Mouse (Mus musculus): Measurements from ENCODE around the gene Hip1r. TPM values are rescaled to one million over a fixed set of nuclear protein-coding genes. Genes with fewer than 3 reads are reported as not detected.
A peak's percentile ranks its signal among the peaks of the same experiment; 100 is the strongest.

The Hip1r gene
- polyA plus RNA-seq, 1 experiment from 2014 or later, result 20.2 TPM

DNA sequence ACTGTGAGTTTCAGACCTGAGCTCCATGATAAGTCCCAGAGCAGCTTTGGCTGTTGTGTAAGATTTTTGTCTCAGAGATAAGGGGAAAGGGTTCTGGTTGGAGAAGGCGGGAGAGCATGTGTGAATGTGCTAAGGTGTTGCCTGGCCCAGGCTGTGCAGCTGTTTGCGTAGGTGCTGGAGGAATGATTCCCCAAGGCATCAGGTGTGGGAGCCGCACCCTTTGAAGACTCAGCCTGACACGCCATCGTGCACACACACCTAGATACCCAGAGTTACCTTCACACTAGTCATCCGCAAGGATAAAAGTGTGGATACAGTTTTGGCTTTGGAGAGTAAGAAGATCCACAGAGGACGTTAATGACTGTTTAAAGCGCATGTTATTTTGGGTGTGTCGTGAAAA is 62.0 kb downstream of the Hip1r start:
- ATAC-seq (replicated peaks; ENCODE audit: low FRiP score), result no peak

DNA sequence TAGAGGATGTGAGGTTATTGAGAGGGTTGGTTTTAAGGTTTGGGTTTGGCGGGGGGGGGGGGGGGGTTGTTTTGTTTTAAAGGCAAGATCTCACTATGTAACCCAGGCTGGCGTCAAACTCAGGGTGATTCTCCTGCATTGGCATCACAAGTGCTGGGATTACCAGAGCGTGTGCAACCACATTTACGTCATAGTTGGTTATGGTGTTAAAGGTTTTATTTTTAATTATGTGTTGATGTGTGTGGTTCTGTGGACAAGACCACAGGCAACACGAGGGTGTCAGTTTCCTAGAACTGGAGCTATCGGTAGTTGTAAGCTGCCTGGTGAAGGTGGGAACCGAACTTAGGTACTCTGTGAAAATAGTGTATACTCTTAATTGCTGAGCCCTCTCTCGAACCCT is 62.4 kb downstream of the Hip1r start:
- H3K4me1 ChIP-seq (replicated peaks; ENCODE audit: control insufficient read depth, insufficient read depth, low read length), result peaks cover 20% of the 10 kb centered on the region

More for the DNA sequence above, 62.0 kb downstream of the Hip1r start:
- no peak for DNase-seq (ENCODE audit: low spot score)
- no peak overlapping the region for H3K9ac ChIP-seq (ENCODE audit: low read depth, low read length)
- no peak overlapping the region for H3K27ac ChIP-seq (ENCODE audit: low read depth, low read length)
- H3K36me3 ChIP-seq (ENCODE audit: control insufficient read depth, insufficient read depth, low read length), result no peaks in the 10 kb centered on the region
- no peaks in the 10 kb centered on the region for H3K27me3 ChIP-seq (replicated peaks; ENCODE audit: control insufficient read depth, insufficient read depth, low read length)
- H3K4me3 ChIP-seq (ENCODE audit: low read depth, low read length), result no peak overlapping the region
- peaks cover 24% of the 10 kb centered on the region for H3K4me1 ChIP-seq (replicated peaks; ENCODE audit: control insufficient read depth, insufficient read depth, low read length)
- no peaks in the 10 kb centered on the region for H3K9me3 ChIP-seq (ENCODE audit: control insufficient read depth, low read length)
- WGBS, result 69% methylated on average over 9 of the region's 9 CpGs
- H3K4me2 ChIP-seq, result no peak overlapping the region

GRCm38 (mm10) chr5:124036341-124036740 is 62.9 kb downstream of the Hip1r start:
- Histone ChIP-seq H3K4me2 (no peak overlapping the region), H3K27ac (ENCODE audit: low read depth, low read length) (peak overlapping the region; percentile 28; the same call in 1 of the 2 replicates), H3K4me1 (replicated peaks; ENCODE audit: control insufficient read depth, insufficient read depth, low read length) (peaks cover 20% of the 10 kb centered on the region), H3K9ac (ENCODE audit: low read depth, low read length) (no peak overlapping the region), H3K4me3 (ENCODE audit: low read depth, low read length) (no peak overlapping the region), H3K9me3 (ENCODE audit: control insufficient read depth, low read length) (no peaks in the 10 kb centered on the region), H3K36me3 (ENCODE audit: control insufficient read depth, insufficient read depth, low read length) (no peaks in the 10 kb centered on the region), H3K27me3 (replicated peaks; ENCODE audit: control insufficient read depth, insufficient read depth, low read length) (no peaks in the 10 kb centered on the region)
- DNase-seq (ENCODE audit: low spot score), result no peak
- ATAC-seq (replicated peaks; ENCODE audit: low FRiP score), result no peak
- WGBS, result 45% methylated on average over 6 of the region's 6 CpGs

More for the DNA sequence above, 62.4 kb downstream of the Hip1r start:
- WGBS, result 73% methylated on average over 8 of the region's 8 CpGs
- H3K27me3 ChIP-seq (replicated peaks; ENCODE audit: control insufficient read depth, insufficient read depth, low read length), result no peaks in the 10 kb centered on the region
- H3K4me3 ChIP-seq (ENCODE audit: low read depth, low read length), result no peak overlapping the region
- no peak overlapping the region for H3K9ac ChIP-seq (ENCODE audit: low read depth, low read length)
- no peak overlapping the region for H3K4me2 ChIP-seq
- no peaks in the 10 kb centered on the region for H3K9me3 ChIP-seq (ENCODE audit: control insufficient read depth, low read length)
- no peak for ATAC-seq (replicated peaks; ENCODE audit: low FRiP score)
- no peak overlapping the region for H3K27ac ChIP-seq (ENCODE audit: low read depth, low read length)
- H3K36me3 ChIP-seq (ENCODE audit: control insufficient read depth, insufficient read depth, low read length), result no peaks in the 10 kb centered on the region
- no peak for DNase-seq (ENCODE audit: low spot score)

DNA sequence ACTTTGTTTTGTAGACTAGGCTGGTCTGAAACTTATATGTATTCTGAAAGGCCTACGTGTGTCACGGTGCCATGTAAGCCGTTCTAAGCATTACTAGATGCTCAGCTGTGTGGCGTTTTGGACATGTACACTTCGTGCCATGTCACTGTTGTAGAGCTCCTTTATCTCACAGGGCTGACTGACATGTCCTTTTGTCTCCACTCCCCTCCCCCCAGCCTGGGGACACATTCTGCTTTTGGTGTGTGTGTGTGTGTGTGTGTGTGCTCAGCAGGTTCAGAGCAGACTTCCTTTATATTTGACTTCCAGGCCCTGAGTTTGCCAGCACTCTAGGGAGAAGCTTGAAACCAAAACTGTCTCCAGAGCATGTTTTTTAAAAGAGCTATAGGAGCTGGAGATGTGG is 63.4 kb downstream of the Hip1r start:
- no peak overlapping the region for H3K27ac ChIP-seq (ENCODE audit: low read depth, low read length)
- WGBS, result 55% methylated on average over 5 of the region's 5 CpGs
- no peaks in the 10 kb centered on the region for H3K27me3 ChIP-seq (replicated peaks; ENCODE audit: control insufficient read depth, insufficient read depth, low read length)
- H3K9me3 ChIP-seq (ENCODE audit: control insufficient read depth, low read length), result no peaks in the 10 kb centered on the region
- H3K4me1 ChIP-seq (replicated peaks; ENCODE audit: control insufficient read depth, insufficient read depth, low read length), result peaks cover 20% of the 10 kb centered on the region
- H3K4me3 ChIP-seq (ENCODE audit: low read depth, low read length), result no peak overlapping the region
- DNase-seq (ENCODE audit: low spot score), result no peak
- peak; percentile 64; the same call in 1 of the 2 replicates for ATAC-seq (replicated peaks; ENCODE audit: low FRiP score)
- H3K36me3 ChIP-seq (ENCODE audit: control insufficient read depth, insufficient read depth, low read length), result no peaks in the 10 kb centered on the region
- no peak overlapping the region for H3K9ac ChIP-seq (ENCODE audit: low read depth, low read length)
- H3K4me2 ChIP-seq, result no peak overlapping the region

DNA sequence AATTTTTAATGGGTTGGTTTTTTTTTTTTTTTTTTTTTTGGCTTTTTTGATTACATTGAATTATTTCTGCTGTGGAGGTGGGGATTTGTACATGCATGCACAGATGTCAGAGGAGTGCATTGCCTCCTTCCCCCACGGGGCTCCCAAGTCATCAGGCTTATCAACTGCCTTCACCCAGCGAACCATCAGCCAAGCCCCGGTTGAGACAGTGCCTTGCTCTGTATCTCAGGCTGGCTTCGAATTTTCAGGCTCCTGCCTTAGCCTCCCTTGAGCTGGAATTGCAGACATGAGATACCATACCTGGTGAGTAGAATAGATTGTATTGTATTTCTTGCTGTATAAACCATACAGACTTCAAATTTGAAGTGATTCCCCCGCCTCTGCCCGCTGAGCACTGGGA is 66.2 kb downstream of the Hip1r start:
- 61% methylated on average over 6 of the region's 6 CpGs for WGBS

GRCm38 (mm10) chr5:124041097-124041496 is 67.7 kb downstream of the Hip1r start:
- no peak overlapping the region for H3K4me2 ChIP-seq
- H3K4me1 ChIP-seq (replicated peaks; ENCODE audit: control insufficient read depth, insufficient read depth, low read length), result peaks cover 23% of the 10 kb centered on the region
- H3K27me3 ChIP-seq (replicated peaks; ENCODE audit: control insufficient read depth, insufficient read depth, low read length), result no peaks in the 10 kb centered on the region
- no peak overlapping the region for H3K4me3 ChIP-seq (ENCODE audit: low read depth, low read length)
- H3K27ac ChIP-seq (ENCODE audit: low read depth, low read length), result no peak overlapping the region
- 69% methylated on average over 9 of the region's 9 CpGs for WGBS
- DNase-seq (ENCODE audit: low spot score) (no peak), ATAC-seq (replicated peaks; ENCODE audit: low FRiP score) (no peak)
- H3K36me3 ChIP-seq (ENCODE audit: control insufficient read depth, insufficient read depth, low read length), result no peaks in the 10 kb centered on the region
- H3K9ac ChIP-seq (ENCODE audit: low read depth, low read length), result no peak overlapping the region
- no peaks in the 10 kb centered on the region for H3K9me3 ChIP-seq (ENCODE audit: control insufficient read depth, low read length)

More for the DNA sequence above, 66.2 kb downstream of the Hip1r start:
- Histone ChIP-seq H3K27ac (ENCODE audit: low read depth, low read length) (no peak overlapping the region), H3K4me1 (replicated peaks; ENCODE audit: control insufficient read depth, insufficient read depth, low read length) (peaks cover 27% of the 10 kb centered on the region), H3K27me3 (replicated peaks; ENCODE audit: control insufficient read depth, insufficient read depth, low read length) (no peaks in the 10 kb centered on the region), H3K9me3 (ENCODE audit: control insufficient read depth, low read length) (no peaks in the 10 kb centered on the region), H3K4me2 (no peak overlapping the region), H3K36me3 (ENCODE audit: control insufficient read depth, insufficient read depth, low read length) (no peaks in the 10 kb centered on the region), H3K9ac (ENCODE audit: low read depth, low read length) (no peak overlapping the region), H3K4me3 (ENCODE audit: low read depth, low read length) (no peak overlapping the region)
- DNase-seq (ENCODE audit: low spot score), result no peak
- ATAC-seq (replicated peaks; ENCODE audit: low FRiP score), result no peak; the same call in 1 of the 2 replicates

- WGBS, result 42% methylated on average over 10 of the region's 10 CpGs
- H3K27me3 ChIP-seq (replicated peaks; ENCODE audit: control insufficient read depth, insufficient read depth, low read length), result no peaks in the 10 kb centered on the region
- peak overlapping the region; percentile 60 for H3K27ac ChIP-seq (ENCODE audit: low read depth, low read length)
- H3K9ac ChIP-seq (ENCODE audit: low read depth, low read length), result peak overlapping the region; percentile 35; the same call in 1 of the 2 replicates
- ATAC-seq (replicated peaks; ENCODE audit: low FRiP score) (0 out of 2 replicates have a peak, but pooled peaks have one; percentile 11), DNase-seq (ENCODE audit: low spot score) (no peak)
- H3K36me3 ChIP-seq (ENCODE audit: control insufficient read depth, insufficient read depth, low read length), result no peaks in the 10 kb centered on the region
- H3K4me1 ChIP-seq (replicated peaks; ENCODE audit: control insufficient read depth, insufficient read depth, low read length), result peaks cover 22% of the 10 kb centered on the region
- peak overlapping the region; percentile 33; the same call in 1 of the 2 replicates for H3K4me2 ChIP-seq
- no peaks in the 10 kb centered on the region for H3K9me3 ChIP-seq (ENCODE audit: control insufficient read depth, low read length)
- no peak overlapping the region for H3K4me3 ChIP-seq (ENCODE audit: low read depth, low read length)
Observed at GRCm38 (mm10) chr5:124043212-124043978, 70.0 kb downstream of the Hip1r start.

DNA sequence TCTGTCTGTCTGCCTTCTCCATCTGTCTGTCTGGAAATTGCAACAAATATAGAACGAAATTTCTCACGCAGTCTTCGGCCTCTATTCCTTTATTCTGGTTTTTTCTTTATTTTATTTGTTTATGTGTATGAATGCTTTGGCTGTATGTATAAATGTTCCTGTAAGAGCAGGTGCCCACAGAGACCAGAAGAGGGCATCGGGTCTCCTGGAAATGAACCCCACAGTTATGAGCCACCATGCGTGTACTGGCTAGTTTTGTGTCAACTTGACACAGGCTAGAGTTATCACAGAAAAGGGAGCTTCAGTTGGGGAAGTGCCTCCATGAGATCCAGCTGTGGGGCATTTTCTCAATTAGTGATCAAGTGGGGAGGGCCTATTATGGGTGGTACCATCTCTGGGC is 70.6 kb downstream of the Hip1r start:
- peak overlapping the region; percentile 60; the same call in 1 of the 2 replicates for H3K27ac ChIP-seq (ENCODE audit: low read depth, low read length)
- no peak for DNase-seq (ENCODE audit: low spot score)
- no peaks in the 10 kb centered on the region for H3K27me3 ChIP-seq (replicated peaks; ENCODE audit: control insufficient read depth, insufficient read depth, low read length)
- 89% methylated on average over 5 of the region's 5 CpGs for WGBS
- H3K36me3 ChIP-seq (ENCODE audit: control insufficient read depth, insufficient read depth, low read length), result no peaks in the 10 kb centered on the region
- H3K9me3 ChIP-seq (ENCODE audit: control insufficient read depth, low read length), result no peaks in the 10 kb centered on the region
- H3K4me1 ChIP-seq (replicated peaks; ENCODE audit: control insufficient read depth, insufficient read depth, low read length), result peaks cover 22% of the 10 kb centered on the region
- H3K4me3 ChIP-seq (ENCODE audit: low read depth, low read length), result no peak overlapping the region
- H3K9ac ChIP-seq (ENCODE audit: low read depth, low read length), result no peak overlapping the region
- no peak for ATAC-seq (replicated peaks; ENCODE audit: low FRiP score)
- 0 out of 2 replicates have a peak overlapping the region, but pooled peaks have one; percentile 33 for H3K4me2 ChIP-seq
